Mouse (Mus musculus) erythroblast, embryonic 14.5 days (primary cell): ENCODE data around the gene Adgrl2. TPM values are rescaled to one million over a fixed set of nuclear protein-coding genes. Genes with fewer than 3 reads are reported as not detected.

Experiments
- H3K27me3 ChIP-seq: 2 replicates; pipeline ENCODE4 v1.6.1; 2012; ENCODE audit warnings: inconsistent platforms; ENCODE audit not compliant: control insufficient read depth
- H3K36me3 ChIP-seq: 2 replicates; pipeline ENCODE4 v1.6.1; 2012; ENCODE audit warnings: mild to moderate bottlenecking, inconsistent platforms; ENCODE audit not compliant: control insufficient read depth
- H3K4me1 ChIP-seq: 2 replicates; pipeline ENCODE4 v1.6.1; 2012; ENCODE audit warnings: inconsistent platforms; ENCODE audit not compliant: control insufficient read depth
- H3K4me3 ChIP-seq: replicated peaks from 2 replicates; pipeline ENCODE3; 2012; ENCODE audit warnings: moderate library complexity, mild to moderate bottlenecking, inconsistent platforms
- H3K9me3 ChIP-seq: 2 replicates; pipeline ENCODE4 v1.6.1; 2012; ENCODE audit warnings: low read length, inconsistent platforms, mixed read lengths; ENCODE audit not compliant: control insufficient read depth
- GATA1 ChIP-seq: IDR thresholded peaks from 2 replicates; pipeline ENCODE4 v1.6.1; 2012; ENCODE audit warnings: low read length, inconsistent platforms, mixed read lengths
- TAL1 ChIP-seq: IDR thresholded peaks from 3 replicates; pipeline ENCODE4 v1.6.1; 2012; ENCODE audit warnings: low read length, inconsistent platforms, mixed read lengths
- polyA plus RNA-seq: library from polyadenylated mRNA; stranded (reverse); fragments of >175 nt; gene quantifications from 2 replicates; pipeline ENCODE4 v1.2.3, GENCODE M21; 2012

The Adgrl2 gene
- polyA plus RNA-seq, 1 experiment = 0.01 TPM

DNA sequence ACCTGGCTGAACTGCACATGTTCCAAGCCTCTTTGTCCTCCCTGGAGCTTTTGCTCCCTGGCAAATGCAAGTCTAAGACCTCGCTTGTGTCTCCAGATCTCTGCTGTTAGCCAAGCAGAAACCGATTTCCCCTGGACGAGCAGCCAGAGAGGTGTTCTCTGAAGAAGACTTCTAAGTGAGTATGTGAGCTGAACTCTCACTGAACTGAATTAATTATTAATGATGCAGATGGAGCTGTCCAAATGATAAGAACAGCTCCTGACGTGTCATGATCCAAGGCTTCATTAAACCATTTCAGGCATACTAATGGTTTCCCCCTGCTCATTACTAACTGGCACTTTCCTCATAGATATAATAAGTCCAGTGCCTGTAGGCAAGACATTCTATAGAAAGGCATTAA lies 158.4 kb downstream of the Adgrl2 start:
- peaks cover 8% of the 10 kb centered on the region for H3K9me3 ChIP-seq
- TF ChIP-seq GATA1 (no peak), TAL1 (no peak)
- H3K27me3 ChIP-seq = no peaks in the 10 kb centered on the region
- no peaks in the 10 kb centered on the region for H3K4me1 ChIP-seq
- no peak overlapping the region for H3K4me3 ChIP-seq
- no peaks in the 10 kb centered on the region; the same call in 1 of the 2 replicates for H3K36me3 ChIP-seq

DNA sequence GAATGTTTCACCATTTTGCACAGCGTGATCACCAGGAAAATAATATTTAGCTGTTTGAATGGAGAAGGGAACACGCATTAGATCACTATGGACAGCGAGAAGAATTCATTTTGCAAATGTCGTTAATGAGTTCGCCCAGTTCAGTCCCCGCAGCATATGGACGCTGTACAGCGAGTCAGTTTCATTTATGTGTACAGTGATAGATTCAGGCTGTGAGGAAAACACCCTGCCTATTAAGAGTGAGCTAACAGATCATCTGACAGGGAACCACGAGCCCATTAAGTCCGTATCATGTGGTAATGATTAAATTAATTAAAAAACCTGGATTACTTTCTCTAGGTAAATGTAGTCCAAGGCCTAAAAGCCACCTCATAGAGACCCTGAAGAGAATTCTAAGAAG lies 161.8 kb downstream of the Adgrl2 start:
- Histone ChIP-seq H3K36me3 (no peaks in the 10 kb centered on the region; the same call in 1 of the 2 replicates), H3K4me3 (no peak overlapping the region), H3K9me3 (peaks cover 3% of the 10 kb centered on the region; the same call in 1 of the 2 replicates), H3K27me3 (no peaks in the 10 kb centered on the region), H3K4me1 (no peaks in the 10 kb centered on the region)
- TF ChIP-seq GATA1 = no peak
- TF ChIP-seq TAL1 = no peak

DNA sequence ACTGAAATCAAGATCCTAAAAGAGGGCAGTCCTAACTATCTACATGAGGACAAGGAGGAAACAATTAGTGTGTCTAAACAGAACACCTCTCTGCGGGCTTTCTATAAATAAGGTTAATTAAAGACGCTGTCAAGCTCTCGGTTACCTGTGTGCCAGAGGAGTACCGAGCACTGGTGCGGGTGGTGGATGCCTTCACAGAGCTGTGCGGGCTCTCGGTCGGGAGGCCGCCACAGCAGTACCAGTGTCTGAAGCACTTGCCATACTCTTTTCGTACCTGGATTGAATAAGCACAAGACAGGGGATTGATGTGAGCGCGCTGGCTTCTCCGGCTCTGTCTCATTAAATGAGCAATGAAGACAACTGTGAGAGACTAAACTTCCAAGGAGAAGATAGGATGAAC lies 166.8 kb downstream of the Adgrl2 start:
- H3K9me3 ChIP-seq = peaks cover 11% of the 10 kb centered on the region
- no peaks in the 10 kb centered on the region for H3K27me3 ChIP-seq
- H3K4me1 ChIP-seq = no peaks in the 10 kb centered on the region
- H3K36me3 ChIP-seq = no peaks in the 10 kb centered on the region; the same call in 1 of the 2 replicates
- no peak for TF ChIP-seq TAL1
- TF ChIP-seq GATA1 = no peak
- H3K4me3 ChIP-seq = no peak overlapping the region

DNA sequence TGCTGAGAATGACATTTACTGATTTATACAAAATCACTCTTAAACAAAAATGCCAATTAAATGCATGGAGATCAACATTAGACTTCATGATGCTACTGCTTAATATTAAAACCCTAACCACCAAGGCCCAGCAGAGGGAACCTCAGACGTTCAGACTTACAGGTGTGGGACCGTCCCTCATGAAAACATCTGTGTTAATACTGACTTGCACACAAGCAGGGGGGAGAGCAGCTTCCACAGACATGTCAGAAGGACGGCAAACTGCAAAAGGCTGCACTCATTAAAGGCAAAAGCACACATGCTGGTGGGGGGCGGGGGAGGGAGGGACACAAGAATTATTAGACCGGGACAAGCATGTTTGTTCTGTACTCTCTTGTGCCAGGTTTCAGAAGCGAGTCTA lies 168.7 kb downstream of the Adgrl2 start:
- no peak overlapping the region for H3K4me3 ChIP-seq
- TF ChIP-seq GATA1 (no peak), TAL1 (no peak)
- H3K27me3 ChIP-seq = no peaks in the 10 kb centered on the region
- no peaks in the 10 kb centered on the region for H3K4me1 ChIP-seq
- peaks cover 21% of the 10 kb centered on the region for H3K9me3 ChIP-seq
- peaks cover 7% of the 10 kb centered on the region; the same call in 1 of the 2 replicates for H3K36me3 ChIP-seq

DNA sequence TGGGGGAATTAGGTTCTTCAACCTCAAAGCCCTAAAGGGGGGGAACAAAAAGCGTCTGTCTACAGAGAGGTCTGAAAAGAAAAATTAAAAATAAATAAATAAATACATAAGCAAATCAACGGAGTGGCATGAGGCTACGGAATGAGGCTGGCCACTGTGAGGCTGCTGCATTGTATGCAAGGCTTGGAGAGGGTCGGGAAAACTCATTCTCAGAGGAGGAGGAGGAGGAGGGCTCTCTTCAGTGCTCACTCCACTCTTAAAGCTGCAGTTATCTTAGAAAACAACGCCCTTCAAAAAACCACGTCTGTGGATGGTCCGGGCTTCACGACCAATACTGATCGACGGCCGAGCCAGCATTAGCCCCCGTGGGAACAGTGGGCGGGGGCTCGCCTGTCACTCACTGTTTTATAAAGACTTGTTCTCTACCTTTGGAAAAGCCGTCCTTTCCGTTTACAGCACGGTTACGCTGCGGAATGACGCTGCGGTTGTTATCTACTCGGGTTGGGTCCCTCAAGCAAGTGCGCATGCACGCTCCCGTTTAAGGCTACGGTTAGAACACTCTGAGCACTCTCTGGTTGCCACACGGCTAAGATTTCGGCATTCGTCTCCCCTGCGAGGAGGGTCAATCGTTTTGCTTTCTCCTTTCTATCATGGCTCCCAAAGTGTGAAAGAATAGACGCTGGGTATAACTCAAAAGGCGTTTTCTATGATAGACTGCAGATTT lies 170.9 kb downstream of the Adgrl2 start:
- H3K27me3 ChIP-seq = no peaks in the 10 kb centered on the region
- no peak for TF ChIP-seq TAL1
- no peak for TF ChIP-seq GATA1
- H3K4me3 ChIP-seq = no peak overlapping the region
- peaks cover 21% of the 10 kb centered on the region for H3K9me3 ChIP-seq
- peaks cover 7% of the 10 kb centered on the region; the same call in 1 of the 2 replicates for H3K36me3 ChIP-seq
- H3K4me1 ChIP-seq = no peaks in the 10 kb centered on the region

DNA sequence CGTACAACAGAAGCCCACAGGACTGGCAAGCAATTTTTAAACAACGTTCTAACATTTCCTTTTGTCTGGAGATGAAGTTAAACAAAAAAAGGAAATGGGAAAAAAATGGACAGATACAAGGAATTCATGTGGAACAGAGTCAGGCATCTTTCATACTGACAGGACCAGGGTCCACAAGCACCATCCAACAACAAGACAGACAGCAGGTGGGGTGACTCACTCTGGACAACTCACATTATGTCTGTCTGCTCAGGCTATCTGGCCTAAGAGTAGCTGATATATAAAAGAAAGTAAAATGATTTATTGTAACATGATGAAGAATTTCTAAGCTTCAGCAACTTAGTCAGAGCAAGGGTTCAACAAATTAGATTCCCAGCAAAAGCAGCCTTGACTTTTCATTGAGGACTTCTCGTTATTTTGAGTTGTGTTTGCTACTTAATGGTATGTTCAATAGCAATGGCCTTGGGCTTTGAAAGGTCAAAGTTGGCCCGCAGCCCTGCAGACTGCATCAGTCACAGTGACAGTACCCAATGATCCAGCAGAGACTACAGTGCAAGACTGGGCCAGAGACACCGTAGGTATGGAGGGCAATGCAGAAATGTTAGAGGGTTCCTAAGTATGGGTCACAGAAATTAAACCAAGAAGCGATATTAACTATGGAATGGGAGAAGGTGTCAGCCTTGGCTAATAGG lies 171.8 kb downstream of the Adgrl2 start:
- Histone ChIP-seq H3K27me3 (no peaks in the 10 kb centered on the region), H3K36me3 (peaks cover 7% of the 10 kb centered on the region; the same call in 1 of the 2 replicates)

DNA sequence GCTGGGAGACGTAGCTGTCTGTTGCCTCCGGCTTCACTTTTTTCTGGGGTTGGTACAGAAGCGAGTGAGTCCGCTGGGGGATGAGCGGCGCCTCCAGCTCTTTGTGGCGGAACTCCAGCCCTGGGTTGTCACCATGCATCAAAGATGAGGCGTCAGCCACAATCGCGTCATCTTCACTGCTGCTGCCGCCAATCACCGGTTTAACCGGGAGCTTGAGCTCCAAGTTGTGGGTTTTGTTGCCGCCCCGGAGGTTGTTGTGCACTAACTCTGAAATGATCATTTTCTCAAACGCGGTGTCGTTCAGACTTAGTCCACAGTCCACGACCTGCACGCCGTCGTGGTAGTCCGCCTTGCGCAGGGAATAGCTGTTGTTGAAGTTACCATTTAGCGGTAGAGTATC lies 172.9 kb downstream of the Adgrl2 start:
- no peak for TF ChIP-seq TAL1
- TF ChIP-seq GATA1 = no peak
- H3K4me3 ChIP-seq = no peak overlapping the region
- no peaks in the 10 kb centered on the region for H3K4me1 ChIP-seq
- no peaks in the 10 kb centered on the region for H3K27me3 ChIP-seq
- peaks cover 21% of the 10 kb centered on the region for H3K9me3 ChIP-seq
- peaks cover 7% of the 10 kb centered on the region; the same call in 1 of the 2 replicates for H3K36me3 ChIP-seq

More for the DNA sequence above, 171.8 kb downstream of the Adgrl2 start:
- Histone ChIP-seq H3K4me3 (no peak overlapping the region), H3K9me3 (peaks cover 21% of the 10 kb centered on the region), H3K4me1 (no peaks in the 10 kb centered on the region)
- no peak for TF ChIP-seq GATA1
- TF ChIP-seq TAL1 = no peak

DNA sequence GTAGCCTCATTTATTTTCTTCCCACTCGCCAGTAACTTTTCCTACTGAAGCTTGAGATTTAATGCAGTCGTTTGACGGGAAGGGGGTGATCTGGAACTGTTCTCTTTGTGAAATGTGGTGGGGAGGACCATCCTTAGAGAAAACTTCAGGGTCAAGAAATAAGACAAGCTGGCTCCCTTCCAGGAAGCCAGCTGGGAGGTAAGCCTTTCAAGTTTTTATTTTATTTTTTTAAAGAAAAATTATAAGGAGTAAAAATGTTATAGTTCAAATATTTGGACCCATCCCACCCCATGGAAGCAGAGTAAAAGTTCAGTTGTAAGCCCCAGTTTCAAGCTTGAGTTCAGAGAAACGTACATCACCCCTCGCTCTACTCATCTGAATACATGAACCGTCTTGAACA lies 177.2 kb downstream of the Adgrl2 start:
- Histone ChIP-seq H3K36me3 (peaks cover 7% of the 10 kb centered on the region; the same call in 1 of the 2 replicates), H3K4me1 (no peaks in the 10 kb centered on the region), H3K27me3 (no peaks in the 10 kb centered on the region), H3K9me3 (peaks cover 10% of the 10 kb centered on the region), H3K4me3 (no peak overlapping the region)
- no peak for TF ChIP-seq GATA1
- no peak for TF ChIP-seq TAL1

DNA sequence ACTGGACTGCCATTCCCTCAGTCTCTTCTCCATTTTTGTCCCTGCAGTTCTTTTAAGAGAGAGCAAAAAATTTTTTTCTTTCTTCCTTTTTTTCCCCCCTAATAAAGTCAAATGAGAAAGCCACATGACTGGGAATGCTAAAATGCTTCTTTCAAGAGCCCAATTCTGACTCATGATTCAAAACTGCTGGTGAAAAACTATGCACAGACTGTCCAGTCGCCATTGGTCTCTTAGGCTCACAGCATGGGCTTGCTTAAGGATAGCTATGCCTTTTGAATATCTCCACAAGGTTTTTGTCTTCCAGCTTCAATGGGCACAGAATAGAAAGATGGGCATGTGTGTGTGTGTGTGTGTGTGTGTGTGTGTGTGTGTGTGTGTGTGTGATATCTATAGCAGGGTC lies 178.3 kb downstream of the Adgrl2 start:
- Histone ChIP-seq H3K4me1 (no peaks in the 10 kb centered on the region), H3K36me3 (peaks cover under 1% of the 10 kb centered on the region; the same call in 1 of the 2 replicates), H3K4me3 (no peak overlapping the region), H3K27me3 (no peaks in the 10 kb centered on the region), H3K9me3 (peaks cover 1% of the 10 kb centered on the region)
- no peak for TF ChIP-seq TAL1
- TF ChIP-seq GATA1 = no peak
